Mouse (Mus musculus): ENCODE results near the gene Khk.

The Khk gene

DNA sequence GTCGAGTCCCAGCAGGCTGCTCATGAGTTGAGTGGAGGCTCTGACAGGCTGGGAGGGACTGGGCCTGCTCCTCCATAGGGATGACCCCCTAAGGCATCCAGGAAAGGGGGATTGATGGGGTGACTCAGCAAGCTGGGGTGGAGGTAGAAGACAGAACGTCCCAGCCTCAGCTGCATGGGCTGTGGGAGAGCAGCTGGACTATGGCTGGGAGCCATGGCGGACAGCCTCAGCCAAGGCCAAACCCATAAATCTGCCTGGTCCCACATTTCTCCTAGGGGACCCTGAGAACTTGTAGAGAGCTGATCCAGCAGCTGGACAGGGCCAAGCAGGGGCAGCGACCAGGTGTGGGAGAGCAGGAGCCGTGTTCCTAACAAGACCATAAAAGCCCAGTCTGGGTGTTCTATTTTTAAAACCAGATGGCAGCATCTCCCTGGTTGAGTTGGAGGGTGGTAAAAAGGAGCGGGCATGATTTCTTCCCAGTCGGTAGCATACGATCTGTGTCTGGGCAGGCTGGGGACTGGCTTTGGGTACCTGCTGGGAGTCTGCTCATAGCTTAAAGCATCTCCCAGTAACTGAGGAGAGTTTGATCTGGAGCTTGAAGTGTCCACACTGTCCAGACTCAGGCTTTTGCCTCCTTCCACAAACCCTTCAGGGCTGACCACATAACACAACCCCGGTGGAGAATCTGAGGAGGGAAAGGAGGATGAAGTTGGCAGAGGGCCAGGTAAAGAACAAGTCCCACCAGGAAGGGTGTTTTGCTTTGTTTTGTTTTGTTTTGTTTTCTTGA is 53.8 kb downstream of the Khk start:
- DNase-seq, result no peak

Data from thymus, postnatal 36 days (tissue).